Mouse (Mus musculus): ENCODE data around the gene Notch3. TPM values are rescaled to one million over a fixed set of nuclear protein-coding genes. Genes with fewer than 3 reads are reported as not detected.
A peak's percentile ranks its signal among the peaks of the same experiment; 100 is the strongest.

The Notch3 gene
- polyA plus RNA-seq, 1 experiment from 2014 or later, result 11.2 TPM

- DNase-seq (peak; percentile 78), ATAC-seq (ENCODE audit: low FRiP score, low TSS enrichment) (no peak)
- Histone ChIP-seq H3K27me3 (ENCODE audit: control insufficient read depth, insufficient read depth, low read length) (no peaks in the 10 kb centered on the region), H3K4me2 (ENCODE audit: low read length) (no peak overlapping the region), H3K36me3 (ENCODE audit: control insufficient read depth, insufficient read depth, low read length) (no peaks in the 10 kb centered on the region), H3K9me3 (ENCODE audit: control insufficient read depth, low read length) (no peaks in the 10 kb centered on the region), H3K4me1 (ENCODE audit: control insufficient read depth, insufficient read depth, low read length) (no peaks in the 10 kb centered on the region), H3K9ac (replicated peaks; ENCODE audit: low read length) (no peak overlapping the region), H3K4me3 (replicated peaks; ENCODE audit: low read depth, low read length) (no peak overlapping the region), H3K27ac (replicated peaks; ENCODE audit: low read depth, low read length) (no peak overlapping the region)
- WGBS, result 0% methylated on average over 2 of the region's 2 CpGs
These were observed 91.5 kb downstream of the Notch3 start for GRCm38 (mm10) chr17:32075164-32075563.

GRCm38 (mm10) chr17:32074658-32075057, 92.0 kb downstream of the Notch3 start:
- DNase-seq (no peak), ATAC-seq (ENCODE audit: low FRiP score, low TSS enrichment) (no peak)
- no peak overlapping the region for H3K4me2 ChIP-seq (ENCODE audit: low read length)
- H3K27ac ChIP-seq (replicated peaks; ENCODE audit: low read depth, low read length), result no peak overlapping the region
- 55% methylated on average over 4 of the region's 4 CpGs for WGBS
- H3K36me3 ChIP-seq (ENCODE audit: control insufficient read depth, insufficient read depth, low read length), result no peaks in the 10 kb centered on the region
- no peaks in the 10 kb centered on the region for H3K9me3 ChIP-seq (ENCODE audit: control insufficient read depth, low read length)
- no peaks in the 10 kb centered on the region for H3K27me3 ChIP-seq (ENCODE audit: control insufficient read depth, insufficient read depth, low read length)
- no peak overlapping the region for H3K9ac ChIP-seq (replicated peaks; ENCODE audit: low read length)
- H3K4me3 ChIP-seq (replicated peaks; ENCODE audit: low read depth, low read length), result no peak overlapping the region
- no peaks in the 10 kb centered on the region for H3K4me1 ChIP-seq (ENCODE audit: control insufficient read depth, insufficient read depth, low read length)

- Histone ChIP-seq H3K4me2 (ENCODE audit: low read length) (no peak overlapping the region), H3K36me3 (ENCODE audit: control insufficient read depth, insufficient read depth, low read length) (no peaks in the 10 kb centered on the region), H3K9me3 (ENCODE audit: control insufficient read depth, low read length) (no peaks in the 10 kb centered on the region), H3K9ac (replicated peaks; ENCODE audit: low read length) (no peak overlapping the region), H3K4me3 (replicated peaks; ENCODE audit: low read depth, low read length) (no peak overlapping the region), H3K27ac (replicated peaks; ENCODE audit: low read depth, low read length) (no peak overlapping the region), H3K4me1 (ENCODE audit: control insufficient read depth, insufficient read depth, low read length) (no peaks in the 10 kb centered on the region), H3K27me3 (ENCODE audit: control insufficient read depth, insufficient read depth, low read length) (no peaks in the 10 kb centered on the region)
- no peak for ATAC-seq (ENCODE audit: low FRiP score, low TSS enrichment)
- peak; percentile 84 for DNase-seq
- WGBS, result 2% methylated on average over 2 of the region's 2 CpGs
These were observed 93.3 kb downstream of the Notch3 start for GRCm38 (mm10) chr17:32073359-32073758.

Other genes with a start within 250 kb of the Notch3 start
- 35.3 and 38.8 TPM in 2 replicates for gene Rrp1b, start 130.8 kb downstream of the Notch3 start, polyA plus RNA-seq (2014; fragmentation: Nextera tagmentation; extraction: Ambion mirVana)
- 0.43 and 0.47 TPM in 2 replicates for gene Hsf2bp, start 130.5 kb downstream of the Notch3 start, polyA plus RNA-seq (2014; fragmentation: Nextera tagmentation; extraction: Ambion mirVana)
- 0.34 TPM in 1 of 2 replicates, not detected in the other for gene Ephx3, start 22.7 kb upstream of the Notch3 start, polyA plus RNA-seq (2014; fragmentation: Nextera tagmentation; extraction: Ambion mirVana)
- 72.5 and 101 TPM in 2 replicates for gene Brd4, start 117.9 kb upstream of the Notch3 start, polyA plus RNA-seq (2014; fragmentation: Nextera tagmentation; extraction: Ambion mirVana)
- gene Akap8, start 154.4 kb upstream of the Notch3 start, polyA plus RNA-seq (2014; fragmentation: Nextera tagmentation; extraction: Ambion mirVana), result 51.6 and 56.0 TPM in 2 replicates
- 115 and 122 TPM in 2 replicates for gene Akap8l, start 183.8 kb upstream of the Notch3 start, polyA plus RNA-seq (2014; fragmentation: Nextera tagmentation; extraction: Ambion mirVana)
- 40.8 and 59.2 TPM in 2 replicates for gene Wiz, start 222.6 kb upstream of the Notch3 start, polyA plus RNA-seq (2014; fragmentation: Nextera tagmentation; extraction: Ambion mirVana)
- 0.39 and 0.50 TPM in 2 replicates for gene Rasal3, start 236.7 kb upstream of the Notch3 start, polyA plus RNA-seq (2014; fragmentation: Nextera tagmentation; extraction: Ambion mirVana)

All from midbrain, embryonic 14.5 days (tissue).